Mouse (Mus musculus) lung, postnatal 0 days (tissue): ENCODE measurements around the gene Cdc26.

Source experiments
- CTCF ChIP-seq: IDR thresholded peaks from 2 replicates; pipeline ENCODE4 v1.5.1; 2016; ENCODE audit warnings: antibody characterized with exemption, mild to moderate bottlenecking
- EP300 ChIP-seq: IDR thresholded peaks from 2 replicates; pipeline ENCODE4 v1.6.1; 2016; ENCODE audit warnings: antibody characterized with exemption, mild to moderate bottlenecking, control low read depth

DNA sequence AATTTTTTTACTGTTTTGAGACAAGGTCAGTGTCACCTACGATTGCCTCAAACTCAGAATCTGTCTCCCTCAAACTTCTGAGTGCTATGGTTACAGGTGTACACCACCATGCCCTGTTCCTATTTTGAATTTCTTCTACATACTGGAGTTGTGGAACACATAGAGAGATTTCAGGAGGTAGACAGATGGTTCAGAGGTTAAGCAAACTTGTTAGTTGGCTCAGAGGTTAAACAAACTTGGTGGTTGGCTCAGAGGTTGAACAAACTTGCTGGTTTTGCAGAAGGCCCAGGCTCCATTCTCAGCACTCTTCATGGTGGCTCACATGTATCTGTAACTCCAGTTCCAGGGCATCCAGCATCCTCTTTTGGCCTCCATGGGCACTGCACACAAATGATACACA is 24.3 kb downstream of the Cdc26 start:
- TF ChIP-seq CTCF (no peak), EP300 (no peak)
